Mouse (Mus musculus) embryonic facial prominence, embryonic 10.5 days (tissue): ENCODE results near the gene Reck. TPM values are rescaled to one million over a fixed set of nuclear protein-coding genes. Genes with fewer than 3 reads are reported as not detected.

Experiments used
- DNase-seq: peaks from one replicate; pipeline ENCODE4 v3.0.0-alpha.2; 2017; ENCODE audit warnings: low spot score
- H3K27ac ChIP-seq: fragments of 300-500 bp; sonication (generic); replicated peaks from 2 replicates; pipeline ENCODE4 v1.5.1; 2016; ENCODE audit warnings: mild to moderate bottlenecking
- H3K27me3 ChIP-seq: fragments of 300-500 bp; sonication (generic); replicated peaks from 2 replicates; pipeline ENCODE4 v1.6.1; 2016; ENCODE audit warnings: low read depth, mild to moderate bottlenecking; ENCODE audit not compliant: poor library complexity, severe bottlenecking
- H3K36me3 ChIP-seq: fragments of 300-500 bp; sonication (generic); replicated peaks from 2 replicates; pipeline ENCODE4 v1.6.1; 2016; ENCODE audit warnings: mild to moderate bottlenecking, moderate library complexity
- H3K4me1 ChIP-seq: fragments of 300-500 bp; sonication (generic); 2 replicates; pipeline ENCODE4 v1.6.1; 2016
- H3K4me3 ChIP-seq: fragments of 300-500 bp; sonication (generic); 2 replicates; pipeline ENCODE4 v1.5.1; 2016; ENCODE audit warnings: mild to moderate bottlenecking, moderate library complexity
- H3K9me3 ChIP-seq: fragments of 300-500 bp; sonication (generic); 2 replicates; pipeline ENCODE4 v1.6.1; 2016; ENCODE audit warnings: mild to moderate bottlenecking
- WGBS: fragments of 180-500 bp; shearing (Covaris S2); methylation state at CpG from one replicate; pipeline ENCODE4 v1.1.7; 2016; 5-methylcytosine and 5-hydroxymethylcytosine counted together
- polyA plus RNA-seq: library from polyadenylated mRNA; unstranded; fragments of >200 nt; fragmentation: Nextera tagmentation; extraction: Ambion mirVana; gene quantifications from 2 replicates; pipeline ENCODE4 v1.2.1, GENCODE M21; 2016

Reck gene
- polyA plus RNA-seq, 1 experiment from 2014 or later = 17.4 TPM

GRCm38 (mm10) chr4:43959523-43960179 is 84.3 kb downstream of the Reck start:
- H3K27ac ChIP-seq = no peak overlapping the region
- WGBS = 63% methylated on average over 9 of the region's 9 CpGs
- peaks cover 42% of the 10 kb centered on the region for H3K4me1 ChIP-seq
- H3K4me3 ChIP-seq = no peak overlapping the region
- no peaks in the 10 kb centered on the region for H3K9me3 ChIP-seq
- no peak for DNase-seq
- H3K27me3 ChIP-seq = peaks cover 36% of the 10 kb centered on the region
- no peaks in the 10 kb centered on the region for H3K36me3 ChIP-seq

- Histone ChIP-seq H3K4me1 (peaks cover 48% of the 10 kb centered on the region), H3K4me3 (no peak overlapping the region), H3K36me3 (no peaks in the 10 kb centered on the region), H3K9me3 (no peaks in the 10 kb centered on the region), H3K27me3 (peaks cover 36% of the 10 kb centered on the region), H3K27ac (no peak overlapping the region)
- 86% methylated on average over 6 of the region's 6 CpGs for WGBS
- no peak for DNase-seq
These were observed 84.9 kb downstream of the Reck start for GRCm38 (mm10) chr4:43960207-43960606.

DNA sequence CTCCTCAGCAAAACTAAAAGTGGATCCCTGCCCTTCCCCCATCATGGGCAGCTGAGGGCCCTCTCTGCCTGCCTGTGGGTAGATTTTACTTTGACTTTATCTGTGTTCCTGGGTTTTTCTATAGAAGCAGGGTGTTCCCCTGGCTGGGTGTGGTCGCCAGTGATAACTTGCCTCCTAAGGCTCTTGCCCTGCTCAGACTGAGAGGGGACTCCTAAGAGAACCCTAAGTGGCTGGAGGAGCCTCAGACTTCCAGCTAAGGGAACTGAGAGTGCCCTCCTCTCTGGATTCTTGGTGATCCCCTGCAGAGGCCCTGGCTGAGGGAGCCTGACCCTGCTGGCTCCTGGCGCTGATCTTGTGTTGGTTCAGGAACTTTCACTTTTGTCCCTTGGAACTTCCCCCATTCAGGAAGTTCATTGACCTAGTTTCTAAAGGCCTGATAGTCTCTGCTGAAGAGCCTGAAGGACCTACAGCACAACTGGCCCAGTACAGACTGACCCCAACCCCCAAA is 89.0 kb downstream of the Reck start:
- H3K27me3 ChIP-seq = peaks cover 27% of the 10 kb centered on the region
- WGBS = 45% methylated on average over 2 of the region's 2 CpGs
- peak overlapping the region; percentile 61 for H3K27ac ChIP-seq

DNA sequence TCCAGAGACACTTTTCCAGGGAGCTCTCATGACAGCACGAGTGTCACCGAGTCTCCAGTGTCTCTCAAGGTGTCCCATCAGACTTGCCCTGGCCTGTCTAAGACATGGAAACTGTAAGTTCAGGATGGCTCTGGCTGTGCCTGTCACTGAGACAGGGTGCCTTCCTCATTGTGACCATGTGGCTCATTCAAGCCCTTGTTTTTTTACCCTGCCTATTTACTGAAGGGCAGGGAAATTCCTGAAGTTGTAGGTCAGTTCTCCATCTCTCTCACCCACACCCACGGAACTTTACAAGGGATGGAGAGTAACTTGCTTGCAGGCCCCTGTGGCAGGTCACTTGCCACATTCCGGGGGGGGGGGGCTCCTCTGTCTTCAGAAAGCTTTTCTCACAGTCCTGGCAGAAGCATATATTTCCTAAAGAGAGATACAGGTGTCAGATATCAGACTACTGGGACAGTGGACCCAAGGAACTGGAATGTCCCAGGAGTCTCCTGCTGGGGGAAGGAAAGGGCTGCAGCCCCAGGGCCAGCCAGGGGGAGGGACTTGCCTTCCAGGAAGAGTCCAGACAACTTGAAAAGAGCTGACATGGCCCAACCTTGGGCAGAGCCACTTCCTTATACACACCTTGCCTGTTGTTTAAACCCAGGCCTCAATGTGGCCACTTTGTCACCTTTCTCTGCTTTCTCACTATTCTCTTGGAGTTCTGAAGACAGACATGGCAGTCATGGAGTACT is 89.8 kb downstream of the Reck start:
- peaks cover 21% of the 10 kb centered on the region; the same call in 1 of the 2 replicates for H3K27me3 ChIP-seq

More for the DNA sequence above, 89.0 kb downstream of the Reck start:
- H3K9me3 ChIP-seq = no peaks in the 10 kb centered on the region
- no peaks in the 10 kb centered on the region for H3K36me3 ChIP-seq
- H3K4me1 ChIP-seq = peaks cover 53% of the 10 kb centered on the region
- H3K4me3 ChIP-seq = 0 out of 2 replicates have a peak overlapping the region, but pooled peaks have one; percentile 13
- DNase-seq = no peak

GRCm38 (mm10) chr4:43965856-43966535 is 90.7 kb downstream of the Reck start:
- H3K27me3 ChIP-seq = peaks cover 21% of the 10 kb centered on the region; the same call in 1 of the 2 replicates
- H3K27ac ChIP-seq = 0 out of 2 replicates have a peak overlapping the region, but pooled peaks have one; percentile 61
- H3K4me3 ChIP-seq = no peak overlapping the region
- peaks cover 63% of the 10 kb centered on the region for H3K4me1 ChIP-seq
- H3K9me3 ChIP-seq = no peaks in the 10 kb centered on the region
- no peak for DNase-seq
- WGBS = 80% methylated on average over 7 of the region's 7 CpGs
- peaks cover 6% of the 10 kb centered on the region for H3K36me3 ChIP-seq

More for the DNA sequence above, 89.8 kb downstream of the Reck start:
- H3K36me3 ChIP-seq = no peaks in the 10 kb centered on the region
- 0 out of 2 replicates have a peak overlapping the region, but pooled peaks have one; percentile 13 for H3K4me3 ChIP-seq
- H3K4me1 ChIP-seq = peaks cover 54% of the 10 kb centered on the region
- DNase-seq = no peak
- WGBS = 46% methylated on average over 4 of the region's 4 CpGs
- H3K27ac ChIP-seq = peak overlapping the region; percentile 61
- H3K9me3 ChIP-seq = no peaks in the 10 kb centered on the region

DNA sequence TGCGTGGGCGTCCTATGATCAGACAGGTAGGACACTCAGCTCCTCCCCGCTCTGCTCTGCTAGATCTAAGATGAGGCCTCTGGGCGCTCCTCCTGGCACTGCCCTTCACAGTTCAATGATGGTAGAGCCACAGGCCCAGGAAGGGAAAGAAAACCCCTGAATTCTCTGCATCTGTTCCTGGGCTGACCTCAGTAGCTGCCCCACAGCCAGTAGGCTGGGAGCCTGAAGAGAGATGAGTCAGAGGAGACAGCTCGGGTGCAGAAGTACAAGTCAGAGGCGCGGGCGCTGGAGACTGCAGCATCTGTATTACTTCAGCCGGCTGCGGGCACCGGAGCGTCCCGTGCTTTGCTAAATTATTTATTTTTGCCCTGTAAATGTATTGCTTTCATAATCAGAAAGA is 93.3 kb downstream of the Reck start:
- peaks cover 6% of the 10 kb centered on the region for H3K36me3 ChIP-seq
- no peaks in the 10 kb centered on the region for H3K9me3 ChIP-seq
- H3K27ac ChIP-seq = peak overlapping the region; percentile 71
- H3K27me3 ChIP-seq = peaks cover 11% of the 10 kb centered on the region; the same call in 1 of the 2 replicates
- peaks cover 79% of the 10 kb centered on the region for H3K4me1 ChIP-seq
- H3K4me3 ChIP-seq = no peak overlapping the region
- 47% methylated on average over 13 of the region's 13 CpGs for WGBS
- no peak for DNase-seq

- no peaks in the 10 kb centered on the region for H3K9me3 ChIP-seq
- H3K4me3 ChIP-seq = peak overlapping the region; percentile 29; the same call in 1 of the 2 replicates
- H3K36me3 ChIP-seq = peaks cover 6% of the 10 kb centered on the region
- WGBS = 15% methylated on average over 4 of the region's 4 CpGs
- H3K27ac ChIP-seq = peak overlapping the region; percentile 80
- H3K27me3 ChIP-seq = peaks cover 11% of the 10 kb centered on the region; the same call in 1 of the 2 replicates
- H3K4me1 ChIP-seq = peaks cover 71% of the 10 kb centered on the region
- DNase-seq = peak; percentile 68
These were observed 94.0 kb downstream of the Reck start for GRCm38 (mm10) chr4:43969373-43969772.

- WGBS = 84% methylated on average over 20 of the region's 20 CpGs
- Histone ChIP-seq H3K27ac (peak overlapping the region; percentile 65), H3K27me3 (peaks cover 11% of the 10 kb centered on the region; the same call in 1 of the 2 replicates), H3K4me1 (peaks cover 59% of the 10 kb centered on the region), H3K9me3 (no peaks in the 10 kb centered on the region), H3K36me3 (peaks cover 6% of the 10 kb centered on the region), H3K4me3 (no peak overlapping the region)
- no peak for DNase-seq
These were observed 95.3 kb downstream of the Reck start for GRCm38 (mm10) chr4:43970393-43971330.

DNA sequence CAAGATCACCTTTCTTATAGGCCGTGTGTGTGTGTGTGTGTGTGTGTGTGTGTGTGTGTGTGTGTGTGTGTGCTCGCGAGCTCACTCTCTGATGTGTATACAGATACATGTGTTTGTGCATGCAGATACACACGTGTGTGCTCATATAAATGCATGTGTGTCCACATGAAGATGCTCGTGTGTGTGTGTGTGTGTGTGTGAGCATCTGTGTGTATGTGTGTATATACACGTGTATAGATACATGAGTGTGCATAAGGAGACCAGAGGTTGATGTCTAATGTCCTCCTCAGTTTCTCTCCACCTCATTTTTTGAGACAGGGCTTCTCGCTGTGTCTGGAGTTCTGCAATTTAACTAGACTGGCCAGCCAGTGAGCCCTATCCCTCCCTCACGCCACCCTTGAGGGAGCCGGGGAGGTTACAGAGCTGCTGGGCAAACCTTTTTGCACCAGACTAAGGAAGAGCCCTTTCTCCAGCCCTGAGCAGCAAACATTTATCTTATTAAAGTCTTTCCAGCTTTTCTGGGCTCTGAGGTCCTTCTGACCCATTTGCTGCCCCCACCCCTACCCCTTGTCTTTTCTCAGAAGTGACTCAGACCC is 96.3 kb downstream of the Reck start:
- Histone ChIP-seq H3K4me1 (peaks cover 50% of the 10 kb centered on the region), H3K4me3 (peak overlapping the region; percentile 35), H3K27me3 (peaks cover 11% of the 10 kb centered on the region; the same call in 1 of the 2 replicates), H3K9me3 (no peaks in the 10 kb centered on the region), H3K36me3 (peaks cover 6% of the 10 kb centered on the region), H3K27ac (peak overlapping the region; percentile 81)
- no peak for DNase-seq
- WGBS = 64% methylated on average over 9 of the region's 9 CpGs

DNA sequence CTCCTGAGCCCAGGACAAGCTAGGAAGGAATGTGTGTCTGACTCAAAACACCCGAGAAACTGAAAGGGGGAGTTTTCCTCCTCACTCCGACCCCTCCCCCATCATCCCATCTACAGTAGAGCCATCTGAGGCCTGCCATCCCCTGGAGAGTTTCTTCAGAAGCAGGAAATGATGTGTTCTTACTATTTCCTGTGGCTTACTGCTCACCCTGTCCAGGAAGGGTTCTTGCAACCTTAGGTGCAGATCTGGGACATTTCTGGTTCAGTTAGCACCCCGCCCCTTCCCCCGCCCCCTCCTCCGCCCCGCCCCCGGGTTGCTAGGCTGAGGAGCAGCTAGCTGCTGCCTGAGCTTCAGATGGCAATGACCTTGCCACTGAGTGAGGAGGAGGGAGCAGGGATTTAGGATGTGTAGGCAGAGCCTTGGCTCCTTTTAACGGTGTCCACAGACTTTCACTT is 96.8 kb downstream of the Reck start:
- Histone ChIP-seq H3K36me3 (peaks cover 7% of the 10 kb centered on the region), H3K4me3 (peak overlapping the region; percentile 35), H3K27me3 (peaks cover 14% of the 10 kb centered on the region; the same call in 1 of the 2 replicates), H3K4me1 (peaks cover 50% of the 10 kb centered on the region), H3K9me3 (no peaks in the 10 kb centered on the region), H3K27ac (peak overlapping the region; percentile 81)
- 2% methylated on average over 8 of the region's 8 CpGs for WGBS
- peak; percentile 86 for DNase-seq

DNA sequence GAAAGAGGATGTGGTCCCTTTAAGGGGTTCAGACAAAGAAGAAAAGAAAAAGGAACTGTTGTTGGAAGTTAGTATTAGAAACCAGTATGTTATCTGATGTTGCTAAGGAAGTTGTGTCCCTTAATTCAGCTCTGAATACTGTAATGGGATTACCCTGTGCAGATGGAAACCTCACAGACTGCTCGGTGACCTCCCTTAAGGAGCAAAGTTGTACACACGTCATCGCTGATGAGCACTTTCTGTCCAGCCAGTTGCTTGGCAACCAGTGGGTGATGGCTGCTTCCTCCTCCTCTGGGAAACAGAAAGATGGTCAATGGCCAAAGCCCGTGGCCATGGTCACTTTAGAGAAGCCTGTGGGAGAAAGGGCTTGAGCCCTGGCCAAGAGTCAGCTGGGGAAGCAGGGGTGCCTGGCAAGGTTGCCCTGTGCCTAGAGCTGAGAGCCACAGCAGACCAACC is 98.2 kb downstream of the Reck start:
- Histone ChIP-seq H3K27ac (0 out of 2 replicates have a peak overlapping the region, but pooled peaks have one; percentile 45), H3K4me1 (peaks cover 47% of the 10 kb centered on the region), H3K9me3 (no peaks in the 10 kb centered on the region), H3K27me3 (peaks cover 8% of the 10 kb centered on the region; the same call in 1 of the 2 replicates), H3K4me3 (no peak overlapping the region), H3K36me3 (peaks cover 11% of the 10 kb centered on the region)
- 69% methylated on average over 4 of the region's 4 CpGs for WGBS
- no peak for DNase-seq
